Mouse (Mus musculus): Measurements from ENCODE around the gene Gnptab. TPM values are rescaled to one million over a fixed set of nuclear protein-coding genes. Genes with fewer than 3 reads are reported as not detected.

The Gnptab gene
- polyA plus RNA-seq, 1 experiment from 2014 or later, result 11.2 TPM

DNA sequence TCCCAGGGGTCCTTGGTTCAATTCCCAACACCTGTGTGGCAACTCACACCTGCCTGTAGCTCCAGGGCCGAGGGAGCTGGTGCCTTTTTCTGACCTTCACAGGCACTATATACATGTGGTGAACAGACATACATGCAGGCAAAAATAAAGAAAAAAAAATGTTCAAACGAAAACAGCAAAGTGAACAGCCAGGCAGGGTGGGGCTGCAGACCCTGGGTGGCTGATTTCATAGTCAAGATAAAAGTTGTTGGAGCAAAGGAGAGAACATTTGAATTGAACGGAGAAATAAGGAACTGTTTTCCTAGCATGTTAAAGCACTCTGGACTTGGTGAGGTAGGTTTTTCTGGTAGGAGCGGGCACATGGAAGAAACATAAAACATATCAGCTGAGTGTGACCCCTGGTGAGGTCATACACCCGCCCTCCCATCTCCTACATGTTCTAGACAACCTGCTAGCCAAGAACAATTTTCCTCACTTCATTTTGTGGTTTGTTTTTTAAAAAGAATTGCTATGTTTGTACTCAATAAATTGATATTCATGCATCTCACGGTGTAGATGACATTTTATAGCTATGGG is 19.8 kb downstream of the Gnptab start:
- no peaks in the 10 kb centered on the region for H3K36me3 ChIP-seq (ENCODE audit: control insufficient read depth, insufficient read depth, low read length)
- H3K4me3 ChIP-seq (replicated peaks; ENCODE audit: low read length), result no peak overlapping the region
- H3K4me1 ChIP-seq (ENCODE audit: control insufficient read depth, insufficient read depth, low read length), result no peaks in the 10 kb centered on the region
- H3K27ac ChIP-seq (ENCODE audit: low read length), result no peak overlapping the region
- ATAC-seq (ENCODE audit: insufficient read depth, low FRiP score), result no peak
- H3K27me3 ChIP-seq (ENCODE audit: control insufficient read depth, insufficient read depth, low read length), result no peaks in the 10 kb centered on the region
- no peaks in the 10 kb centered on the region for H3K9me3 ChIP-seq (replicated peaks; ENCODE audit: control insufficient read depth, low read length)
- no peak overlapping the region for H3K4me2 ChIP-seq (ENCODE audit: low read depth, low read length)
- no peak overlapping the region for H3K9ac ChIP-seq (ENCODE audit: low read length)
- WGBS, result 76% methylated on average over 6 of the region's 6 CpGs

DNA sequence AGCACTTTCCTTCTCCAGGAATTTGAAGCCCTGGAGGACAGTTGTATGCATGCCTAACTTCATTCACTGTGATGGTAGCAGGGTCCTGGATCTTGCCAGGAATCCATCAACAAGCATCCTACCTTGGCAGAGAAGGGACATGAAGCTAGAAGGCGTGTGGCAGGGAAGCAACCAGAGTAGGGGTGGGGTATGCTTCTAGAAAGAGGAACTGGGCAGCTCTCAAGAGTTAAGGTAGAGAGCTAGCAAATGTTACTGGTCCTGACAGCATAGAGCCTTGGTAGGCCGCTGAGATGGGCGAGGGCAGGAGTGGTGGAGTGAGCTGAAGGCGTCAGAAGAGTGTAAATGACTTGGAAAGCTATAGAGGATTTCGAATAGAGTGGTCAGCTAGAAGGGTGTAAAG is 20.3 kb downstream of the Gnptab start:
- no peak overlapping the region for H3K9ac ChIP-seq (ENCODE audit: low read length)
- H3K27ac ChIP-seq (ENCODE audit: low read length), result no peak overlapping the region
- no peaks in the 10 kb centered on the region for H3K36me3 ChIP-seq (ENCODE audit: control insufficient read depth, insufficient read depth, low read length)
- no peaks in the 10 kb centered on the region for H3K4me1 ChIP-seq (ENCODE audit: control insufficient read depth, insufficient read depth, low read length)
- no peak overlapping the region for H3K4me3 ChIP-seq (replicated peaks; ENCODE audit: low read length)
- no peaks in the 10 kb centered on the region for H3K9me3 ChIP-seq (replicated peaks; ENCODE audit: control insufficient read depth, low read length)
- WGBS, result 86% methylated on average over 5 of the region's 5 CpGs
- H3K27me3 ChIP-seq (ENCODE audit: control insufficient read depth, insufficient read depth, low read length), result no peaks in the 10 kb centered on the region
- no peak for ATAC-seq (ENCODE audit: insufficient read depth, low FRiP score)
- H3K4me2 ChIP-seq (ENCODE audit: low read depth, low read length), result no peak overlapping the region

DNA sequence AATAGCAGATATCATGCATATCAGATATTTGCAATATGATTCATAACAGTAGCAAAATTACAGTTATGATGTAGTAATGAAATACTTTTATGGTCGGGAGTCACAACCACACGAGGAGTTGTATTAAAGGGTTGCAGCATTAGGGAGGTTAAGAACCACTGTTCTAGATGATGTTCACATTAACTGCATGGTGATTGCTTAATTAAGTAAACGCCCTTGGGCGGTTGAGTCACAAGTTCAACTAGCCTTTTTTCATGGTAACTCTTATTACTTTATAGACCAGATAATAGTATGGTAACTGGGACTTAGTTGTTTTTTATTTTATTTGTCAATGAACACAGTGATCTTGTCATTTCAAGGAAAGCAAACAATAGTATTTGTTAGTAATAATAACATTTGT is 24.1 kb downstream of the Gnptab start:
- H3K4me2 ChIP-seq (ENCODE audit: low read depth, low read length), result no peak overlapping the region
- H3K9ac ChIP-seq (ENCODE audit: low read length), result no peak overlapping the region
- H3K36me3 ChIP-seq (ENCODE audit: control insufficient read depth, insufficient read depth, low read length), result no peaks in the 10 kb centered on the region
- ATAC-seq (ENCODE audit: insufficient read depth, low FRiP score), result no peak
- WGBS, result 96% methylated on average over 4 of the region's 4 CpGs
- no peak overlapping the region for H3K27ac ChIP-seq (ENCODE audit: low read length)
- no peaks in the 10 kb centered on the region for H3K4me1 ChIP-seq (ENCODE audit: control insufficient read depth, insufficient read depth, low read length)
- no peaks in the 10 kb centered on the region for H3K9me3 ChIP-seq (replicated peaks; ENCODE audit: control insufficient read depth, low read length)
- no peak overlapping the region for H3K4me3 ChIP-seq (replicated peaks; ENCODE audit: low read length)
- no peaks in the 10 kb centered on the region for H3K27me3 ChIP-seq (ENCODE audit: control insufficient read depth, insufficient read depth, low read length)

DNA sequence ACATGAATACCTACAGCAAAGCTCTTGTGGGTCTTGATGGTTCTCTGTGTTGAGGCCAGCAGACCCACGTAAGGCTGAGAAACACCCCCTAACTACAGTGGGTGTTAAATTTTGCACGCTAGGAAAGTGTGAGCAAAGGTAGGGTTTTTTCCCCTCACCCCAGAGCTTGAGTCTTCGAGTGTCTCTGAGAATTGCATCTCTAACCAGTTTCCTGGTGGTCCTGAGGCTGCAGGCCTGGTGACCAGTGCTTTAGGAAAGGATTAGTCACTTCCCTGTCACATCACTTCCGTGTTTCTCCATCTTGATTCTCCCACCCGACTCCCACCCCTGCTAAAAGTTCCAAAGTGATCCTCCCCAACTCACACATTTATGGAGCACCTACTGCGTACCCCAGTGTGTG is 25.3 kb downstream of the Gnptab start:
- 73% methylated on average over 6 of the region's 6 CpGs for WGBS
- Histone ChIP-seq H3K4me2 (ENCODE audit: low read depth, low read length) (no peak overlapping the region), H3K27me3 (ENCODE audit: control insufficient read depth, insufficient read depth, low read length) (no peaks in the 10 kb centered on the region), H3K4me1 (ENCODE audit: control insufficient read depth, insufficient read depth, low read length) (no peaks in the 10 kb centered on the region), H3K4me3 (replicated peaks; ENCODE audit: low read length) (no peak overlapping the region), H3K9me3 (replicated peaks; ENCODE audit: control insufficient read depth, low read length) (no peaks in the 10 kb centered on the region), H3K36me3 (ENCODE audit: control insufficient read depth, insufficient read depth, low read length) (no peaks in the 10 kb centered on the region), H3K9ac (ENCODE audit: low read length) (no peak overlapping the region), H3K27ac (ENCODE audit: low read length) (no peak overlapping the region)
- ATAC-seq (ENCODE audit: insufficient read depth, low FRiP score), result no peak

DNA sequence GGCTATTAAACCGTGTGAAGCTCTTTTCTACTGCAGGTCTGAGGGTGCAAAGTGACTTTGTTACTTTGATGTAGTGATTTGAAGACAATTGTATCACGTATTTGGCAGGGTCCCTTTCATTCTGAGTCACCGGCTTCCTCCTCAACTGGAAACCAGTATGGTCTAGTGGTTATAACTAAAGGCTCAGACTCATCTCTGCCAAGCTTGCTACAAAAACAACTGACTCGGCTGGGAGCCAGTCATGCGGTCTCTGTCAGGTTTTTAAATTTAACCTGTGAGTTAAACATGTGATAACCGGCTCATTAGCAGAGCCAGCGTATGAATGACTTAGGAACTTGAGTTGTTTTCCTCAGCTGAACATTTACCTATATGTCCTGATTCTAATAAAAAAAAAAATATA is 26.9 kb downstream of the Gnptab start:
- no peaks in the 10 kb centered on the region for H3K27me3 ChIP-seq (ENCODE audit: control insufficient read depth, insufficient read depth, low read length)
- H3K9me3 ChIP-seq (replicated peaks; ENCODE audit: control insufficient read depth, low read length), result no peaks in the 10 kb centered on the region
- H3K4me2 ChIP-seq (ENCODE audit: low read depth, low read length), result no peak overlapping the region
- ATAC-seq (ENCODE audit: insufficient read depth, low FRiP score), result no peak
- no peaks in the 10 kb centered on the region for H3K4me1 ChIP-seq (ENCODE audit: control insufficient read depth, insufficient read depth, low read length)
- no peak overlapping the region for H3K27ac ChIP-seq (ENCODE audit: low read length)
- WGBS, result 79% methylated on average over 7 of the region's 7 CpGs
- H3K9ac ChIP-seq (ENCODE audit: low read length), result no peak overlapping the region
- H3K4me3 ChIP-seq (replicated peaks; ENCODE audit: low read length), result no peak overlapping the region
- no peaks in the 10 kb centered on the region for H3K36me3 ChIP-seq (ENCODE audit: control insufficient read depth, insufficient read depth, low read length)

DNA sequence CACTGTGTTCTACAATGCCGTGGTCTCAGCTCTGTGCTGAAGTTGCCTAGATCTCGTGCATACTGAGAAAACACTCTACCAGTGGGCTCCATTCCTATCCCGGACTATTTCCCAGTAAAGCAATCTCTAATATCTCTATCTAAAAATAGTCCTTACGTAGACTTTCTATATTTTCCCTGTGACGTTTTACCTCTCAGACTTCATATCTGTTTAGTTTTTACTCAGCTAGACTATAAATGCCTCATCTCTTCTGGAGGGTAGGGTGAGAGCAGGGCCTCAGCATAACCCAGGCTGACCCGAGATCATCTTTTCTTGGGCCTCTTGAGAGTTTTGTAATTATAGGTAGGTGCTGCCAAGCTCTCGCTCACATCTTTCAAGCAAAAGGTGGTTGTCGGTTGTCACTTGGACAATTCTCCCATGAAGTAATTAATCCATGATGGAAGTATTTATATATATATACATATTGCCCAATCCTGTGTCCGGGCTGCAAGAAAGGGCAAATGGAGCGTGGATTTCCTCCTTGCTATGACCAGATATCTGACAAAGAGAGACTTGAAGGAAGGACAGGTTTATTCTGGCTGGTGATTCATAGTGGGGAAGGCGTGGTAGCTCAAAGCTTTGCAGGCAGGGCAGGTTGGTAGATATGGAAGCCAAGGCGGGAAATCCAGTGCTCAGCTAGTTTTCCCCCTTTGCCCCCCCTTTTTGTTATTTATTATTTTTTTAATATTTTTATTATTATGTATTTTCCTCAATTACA is 29.1 kb downstream of the Gnptab start:
- H3K27ac ChIP-seq (ENCODE audit: low read length), result no peak overlapping the region
- H3K4me2 ChIP-seq (ENCODE audit: low read depth, low read length), result no peak overlapping the region
- ATAC-seq (ENCODE audit: insufficient read depth, low FRiP score), result peak; percentile 62; the same call in 1 of the 2 replicates
- no peaks in the 10 kb centered on the region for H3K9me3 ChIP-seq (replicated peaks; ENCODE audit: control insufficient read depth, low read length)
- H3K9ac ChIP-seq (ENCODE audit: low read length), result no peak overlapping the region
- WGBS, result 81% methylated on average over 12 of the region's 12 CpGs
- no peaks in the 10 kb centered on the region for H3K36me3 ChIP-seq (ENCODE audit: control insufficient read depth, insufficient read depth, low read length)
- H3K27me3 ChIP-seq (ENCODE audit: control insufficient read depth, insufficient read depth, low read length), result no peaks in the 10 kb centered on the region
- H3K4me3 ChIP-seq (replicated peaks; ENCODE audit: low read length), result no peak overlapping the region
- no peaks in the 10 kb centered on the region for H3K4me1 ChIP-seq (ENCODE audit: control insufficient read depth, insufficient read depth, low read length)

DNA sequence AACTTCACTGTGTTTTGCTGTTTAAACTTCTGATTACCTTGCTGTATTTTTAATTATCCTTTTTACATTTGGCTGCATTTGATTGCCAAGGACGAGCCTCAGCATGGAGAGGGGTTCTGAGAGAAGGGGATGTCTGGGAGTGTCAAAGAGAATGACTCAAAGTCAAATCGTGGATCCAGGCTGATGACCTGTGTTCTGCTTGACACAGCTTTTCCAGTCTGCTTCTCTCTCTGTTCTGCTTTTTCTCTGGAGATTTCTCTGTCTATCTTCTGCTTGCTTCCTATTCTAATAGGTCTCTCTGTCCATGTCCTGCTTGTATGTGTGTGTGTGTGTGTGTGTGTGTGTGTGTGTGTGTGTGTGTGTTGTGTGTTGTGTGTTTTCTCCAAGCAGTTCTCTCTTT is 30.8 kb downstream of the Gnptab start:
- 59% methylated on average over 2 of the region's 2 CpGs for WGBS
- Histone ChIP-seq H3K9me3 (replicated peaks; ENCODE audit: control insufficient read depth, low read length) (no peaks in the 10 kb centered on the region), H3K27me3 (ENCODE audit: control insufficient read depth, insufficient read depth, low read length) (no peaks in the 10 kb centered on the region), H3K36me3 (ENCODE audit: control insufficient read depth, insufficient read depth, low read length) (no peaks in the 10 kb centered on the region), H3K4me3 (replicated peaks; ENCODE audit: low read length) (no peak overlapping the region), H3K4me1 (ENCODE audit: control insufficient read depth, insufficient read depth, low read length) (no peaks in the 10 kb centered on the region), H3K9ac (ENCODE audit: low read length) (no peak overlapping the region), H3K27ac (ENCODE audit: low read length) (no peak overlapping the region), H3K4me2 (ENCODE audit: low read depth, low read length) (no peak overlapping the region)
- ATAC-seq (ENCODE audit: insufficient read depth, low FRiP score), result no peak

DNA sequence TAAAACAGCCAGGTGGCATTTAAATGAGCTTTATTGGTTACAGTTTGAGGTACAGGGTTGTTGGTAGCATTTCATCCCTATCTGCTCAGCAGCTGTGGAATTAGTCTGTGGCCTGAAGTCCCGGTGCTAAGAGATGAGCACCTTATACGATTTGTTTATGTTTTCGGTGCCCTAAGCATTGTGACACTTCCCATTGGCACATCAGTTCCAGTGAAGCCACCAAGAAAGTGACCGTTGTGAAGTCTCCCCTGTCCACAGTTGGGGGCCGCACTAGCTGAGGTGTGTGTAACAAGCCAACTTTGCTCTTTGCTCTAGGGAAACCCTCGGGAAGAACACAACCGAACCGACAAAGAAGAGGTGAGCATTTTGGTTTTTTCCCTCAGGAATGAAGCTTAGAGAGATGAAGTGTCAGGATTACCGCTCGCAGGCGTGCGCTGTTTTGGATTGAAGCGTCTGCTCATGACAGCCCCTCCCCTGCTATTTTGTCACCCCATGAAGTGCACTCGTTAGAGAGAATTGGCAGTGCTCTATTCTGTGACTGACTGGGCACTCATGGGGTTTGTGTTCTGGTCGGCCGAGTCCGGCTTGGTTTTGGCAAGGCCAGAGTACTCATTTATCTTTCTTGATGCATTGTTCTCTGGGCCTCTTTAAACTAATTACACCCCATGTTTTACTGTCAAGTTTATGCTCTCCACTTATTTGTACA is 33.5 kb downstream of the Gnptab start:
- ATAC-seq (ENCODE audit: insufficient read depth, low FRiP score), result no peak; the same call in 1 of the 2 replicates
- H3K4me1 ChIP-seq (ENCODE audit: control insufficient read depth, insufficient read depth, low read length), result no peaks in the 10 kb centered on the region
- H3K27ac ChIP-seq (ENCODE audit: low read length), result no peak overlapping the region
- H3K4me2 ChIP-seq (ENCODE audit: low read depth, low read length), result no peak overlapping the region
- H3K27me3 ChIP-seq (ENCODE audit: control insufficient read depth, insufficient read depth, low read length), result no peaks in the 10 kb centered on the region
- no peak overlapping the region for H3K4me3 ChIP-seq (replicated peaks; ENCODE audit: low read length)
- no peaks in the 10 kb centered on the region for H3K36me3 ChIP-seq (ENCODE audit: control insufficient read depth, insufficient read depth, low read length)
- no peaks in the 10 kb centered on the region for H3K9me3 ChIP-seq (replicated peaks; ENCODE audit: control insufficient read depth, low read length)
- 70% methylated on average over 17 of the region's 17 CpGs for WGBS
- H3K9ac ChIP-seq (ENCODE audit: low read length), result no peak overlapping the region

DNA sequence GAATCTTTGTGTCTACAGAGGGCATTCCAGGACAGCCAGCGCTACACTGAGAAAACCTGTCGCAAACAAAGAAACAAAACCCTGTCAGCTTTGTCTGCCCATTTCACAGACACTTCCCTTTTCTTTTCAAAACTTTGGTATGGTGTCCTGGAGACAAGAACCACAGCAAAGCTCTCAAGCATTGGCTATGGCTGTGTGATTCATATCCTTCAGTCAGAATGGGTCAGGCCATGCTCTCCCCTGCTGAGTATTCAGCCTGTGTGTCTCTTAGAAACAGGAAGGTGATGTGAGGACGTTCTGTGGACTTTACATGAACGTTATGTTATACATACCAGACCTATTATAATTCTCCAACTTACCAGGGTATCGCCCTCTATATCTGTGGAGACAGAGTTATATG is 38.8 kb downstream of the Gnptab start:
- WGBS, result 88% methylated on average over 5 of the region's 5 CpGs
- no peaks in the 10 kb centered on the region for H3K36me3 ChIP-seq (ENCODE audit: control insufficient read depth, insufficient read depth, low read length)
- H3K27me3 ChIP-seq (ENCODE audit: control insufficient read depth, insufficient read depth, low read length), result no peaks in the 10 kb centered on the region
- no peak for ATAC-seq (ENCODE audit: insufficient read depth, low FRiP score)
- no peaks in the 10 kb centered on the region for H3K4me1 ChIP-seq (ENCODE audit: control insufficient read depth, insufficient read depth, low read length)
- H3K4me3 ChIP-seq (replicated peaks; ENCODE audit: low read length), result no peak overlapping the region
- H3K9me3 ChIP-seq (replicated peaks; ENCODE audit: control insufficient read depth, low read length), result no peaks in the 10 kb centered on the region
- no peak overlapping the region for H3K9ac ChIP-seq (ENCODE audit: low read length)
- H3K4me2 ChIP-seq (ENCODE audit: low read depth, low read length), result no peak overlapping the region
- H3K27ac ChIP-seq (ENCODE audit: low read length), result no peak overlapping the region
